Mouse (Mus musculus) right cerebral cortex, postnatal 14 days (tissue): ENCODE data around the gene Speer4f2.
"Not testable (repeated sequence)": the region's sequence is repeated elsewhere in the genome, so short reads cannot be mapped to it uniquely, and the experiment has no call there.

Experiments
- DNase-seq: peaks from one replicate; pipeline ENCODE4 v3.0.0; 2022

Gene Speer4f2

GRCm38 (mm10) chr5:17372880-17373279, at the start of gene Speer4f2:
Gene Speer4f2, plus strand, starts transcription at chr5:17373180.
- not testable (repeated sequence) for DNase-seq

- DNase-seq: no peak
Measured at GRCm38 (mm10) chr5:17328946-17329566, 43.9 kb upstream of the Speer4f2 start.

GRCm38 (mm10) chr5:17334836-17335235, 38.1 kb upstream of the Speer4f2 start:
- no peak for DNase-seq

GRCm38 (mm10) chr5:17345741-17346140, 27.2 kb upstream of the Speer4f2 start:
- peak; percentile 6 for DNase-seq

- DNase-seq: no peak
Measured at GRCm38 (mm10) chr5:17359394-17359999, 13.5 kb upstream of the Speer4f2 start.

- no peak for DNase-seq
Measured at GRCm38 (mm10) chr5:17389926-17390325, 16.9 kb downstream of the Speer4f2 start.

DNA sequence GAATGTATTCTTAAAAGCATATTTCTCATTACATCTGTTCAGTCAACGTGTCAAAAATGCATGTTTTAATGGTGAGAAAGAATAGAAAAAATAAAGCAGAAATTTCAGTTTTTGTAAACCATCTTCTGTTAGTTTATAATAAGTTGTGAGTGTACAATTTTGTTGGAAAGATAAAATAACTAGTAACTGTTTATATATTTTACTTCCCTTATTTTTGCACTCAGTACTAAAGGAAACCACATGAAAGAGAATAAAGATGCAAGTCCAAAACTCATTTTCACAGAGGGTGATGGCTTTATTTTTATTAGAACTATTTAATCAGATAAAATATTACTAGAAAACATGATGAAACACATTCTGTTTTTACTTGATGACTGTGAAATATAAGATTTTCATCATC, 18.2 kb downstream of the Speer4f2 start:
- DNase-seq: no peak

DNA sequence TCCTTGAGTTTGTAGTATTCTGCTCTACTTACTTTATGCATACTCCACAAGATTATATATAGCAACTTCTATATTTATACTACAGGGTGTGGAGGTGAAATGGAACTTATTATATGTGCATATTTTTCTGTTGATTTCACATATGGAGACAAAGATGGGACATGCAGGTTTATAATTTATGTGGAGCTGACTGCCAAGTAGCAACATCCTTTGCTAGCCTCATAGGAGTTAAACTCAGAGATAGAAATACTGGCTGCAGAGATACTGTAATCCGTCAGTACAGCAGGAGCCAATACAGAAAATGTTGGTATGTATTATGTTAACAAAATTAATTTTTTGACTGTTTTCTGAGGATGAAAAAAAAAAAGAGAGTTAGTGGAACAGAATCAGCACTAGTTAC, 27.6 kb downstream of the Speer4f2 start:
- no peak for DNase-seq

DNA sequence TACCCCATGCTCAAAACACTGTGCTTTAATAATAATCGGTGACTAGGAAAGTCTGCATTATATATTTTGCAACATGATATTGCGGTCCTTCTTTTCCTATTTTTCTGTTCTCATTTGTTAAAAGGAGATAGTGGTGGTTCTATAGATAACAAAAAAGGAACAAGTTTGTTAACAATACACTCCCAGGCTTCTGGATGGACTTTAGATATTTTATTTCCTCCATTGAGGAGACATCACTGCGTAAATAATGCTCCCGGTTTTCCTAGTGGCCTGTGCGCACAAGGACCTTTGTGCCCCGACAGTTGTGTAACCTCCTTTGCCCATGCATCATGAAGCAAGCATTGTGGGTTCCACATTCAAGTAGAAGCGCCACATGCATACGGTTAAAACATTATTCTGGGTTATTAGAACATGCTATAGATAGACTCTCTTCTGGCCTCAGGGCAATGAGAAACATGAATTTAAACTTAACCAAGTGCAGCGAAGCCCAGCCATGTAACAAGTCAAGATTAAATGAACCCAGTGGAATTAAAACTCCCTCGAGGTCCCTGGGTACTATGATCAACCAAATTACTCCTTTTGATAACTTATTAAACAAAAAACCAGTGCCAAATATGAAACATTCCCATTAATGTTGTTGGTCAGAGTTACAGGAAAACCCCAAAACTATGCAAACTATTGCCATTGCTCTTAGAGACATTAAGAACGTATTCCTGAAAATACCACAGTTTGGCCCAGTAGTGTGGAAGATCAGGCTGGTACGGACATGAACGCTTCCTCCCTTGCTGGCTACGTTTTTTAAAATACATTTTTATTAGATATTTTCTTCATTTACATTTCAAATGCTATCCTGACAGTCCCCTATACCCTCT, 28.5 kb downstream of the Speer4f2 start:
- no peak for DNase-seq

DNA sequence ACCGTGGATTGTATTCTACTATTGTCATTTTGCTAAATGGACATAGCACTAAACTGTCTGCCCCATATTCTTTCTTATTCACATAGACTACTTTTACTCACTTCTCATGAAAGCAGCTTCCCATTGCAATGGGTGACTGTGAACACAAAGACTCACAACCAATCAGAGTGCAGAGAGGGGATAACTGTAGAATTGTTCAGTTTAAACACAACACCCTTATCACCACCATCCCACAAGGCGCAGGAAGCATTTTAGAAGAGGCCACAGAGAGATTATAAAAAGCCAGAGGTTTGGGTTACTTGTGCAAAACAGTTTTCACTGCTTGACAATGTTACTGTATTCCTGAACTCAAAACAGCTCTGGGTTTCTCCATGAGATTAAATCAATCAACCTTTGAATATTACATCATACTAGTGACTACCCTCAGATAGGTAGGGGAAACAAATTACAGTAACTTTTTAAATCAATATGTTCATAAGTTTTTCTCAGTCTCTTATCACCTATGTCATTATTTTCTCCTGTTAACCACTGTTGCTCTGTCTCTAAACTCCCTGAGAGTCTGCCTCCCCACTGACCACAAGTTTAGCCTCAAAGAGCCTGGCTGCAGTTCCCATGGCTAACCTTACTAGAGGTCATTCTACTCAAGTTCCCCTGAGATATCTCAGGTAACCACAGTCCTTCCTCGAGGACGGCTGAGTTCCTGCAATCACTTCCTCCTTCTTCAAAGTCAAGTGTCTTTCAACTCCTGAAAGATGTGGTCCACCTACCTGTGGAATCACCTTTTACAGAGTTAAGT, 29.5 kb downstream of the Speer4f2 start:
- no peak for DNase-seq

- no peak for DNase-seq
Measured at GRCm38 (mm10) chr5:17403584-17403983, 30.6 kb downstream of the Speer4f2 start.

DNA sequence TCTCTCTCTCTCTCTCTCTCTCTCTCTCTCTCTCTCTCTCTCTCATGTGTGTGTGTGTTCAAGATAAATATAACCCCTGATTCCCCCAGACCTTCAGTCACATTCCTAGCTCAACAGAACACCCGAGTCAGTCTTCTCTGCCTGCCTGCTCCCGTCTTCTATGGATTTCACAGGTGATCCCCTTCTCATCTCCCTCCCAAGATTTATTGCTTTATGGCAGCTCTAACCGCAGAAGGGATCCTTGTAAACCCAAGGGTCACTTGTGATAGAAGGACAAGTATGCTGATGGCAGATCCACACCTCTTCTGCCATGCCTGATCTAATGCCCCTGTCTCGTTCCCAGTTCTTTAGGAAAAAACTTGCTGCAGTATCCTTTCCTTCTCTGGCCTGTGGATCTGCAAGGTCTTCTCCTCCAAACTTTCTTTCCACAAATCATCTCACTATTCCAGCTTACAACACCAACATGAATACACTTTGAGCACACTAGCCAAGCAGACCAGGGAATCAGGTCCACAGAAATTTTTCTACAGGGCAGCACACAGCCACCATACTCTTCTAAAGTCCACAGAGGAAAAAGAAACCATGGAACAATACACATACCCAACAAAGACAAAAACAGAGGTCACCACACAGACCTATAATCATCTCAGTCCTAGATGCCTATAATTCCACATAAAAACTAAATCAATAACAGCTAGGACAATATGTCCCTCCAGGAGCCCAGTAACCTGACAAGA, 36.1 kb downstream of the Speer4f2 start:
- DNase-seq: no peak

DNA sequence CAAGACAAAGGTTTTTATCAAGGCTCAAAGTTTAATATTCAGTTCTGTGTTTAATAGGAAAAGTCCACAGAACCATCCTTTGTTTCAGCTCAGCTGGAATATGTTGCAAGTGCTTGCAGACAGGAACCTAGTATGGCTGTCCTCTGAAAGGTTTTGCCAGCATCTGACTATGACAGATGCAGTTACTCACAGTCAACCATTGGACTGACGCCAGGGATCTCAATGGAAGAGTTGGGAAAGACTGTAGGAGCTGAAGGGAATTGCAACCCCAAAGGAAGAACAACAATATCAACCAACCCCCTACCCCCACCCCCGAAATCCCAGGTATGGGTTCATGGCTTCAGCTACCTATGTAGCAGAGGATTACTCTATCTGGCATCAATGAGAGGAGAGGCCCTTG, 44.2 kb downstream of the Speer4f2 start:
- no peak for DNase-seq

GRCm38 (mm10) chr5:17419215-17419820, 46.3 kb downstream of the Speer4f2 start:
- no peak for DNase-seq

DNA sequence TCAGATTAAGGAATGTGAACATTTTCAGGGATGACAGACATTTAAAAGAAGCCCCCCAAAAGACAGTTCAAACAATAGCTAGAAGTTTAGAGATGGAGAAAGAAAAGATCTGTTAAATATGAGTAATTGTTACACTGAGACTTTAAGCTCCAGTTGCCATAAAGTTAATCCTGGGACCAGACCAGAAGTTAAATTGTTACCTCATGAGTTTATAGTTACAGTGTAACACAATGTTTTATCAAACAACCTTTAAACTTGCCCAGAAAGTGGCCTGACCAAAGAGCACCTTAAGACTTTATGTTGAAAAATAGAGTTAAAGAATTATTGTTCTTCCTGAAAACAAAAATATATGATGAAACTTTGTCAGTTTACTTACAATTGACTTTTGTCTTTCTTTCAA, 46.9 kb downstream of the Speer4f2 start:
- no peak for DNase-seq

- no peak for DNase-seq
Measured at GRCm38 (mm10) chr5:17422225-17422624, 49.2 kb downstream of the Speer4f2 start.

DNA sequence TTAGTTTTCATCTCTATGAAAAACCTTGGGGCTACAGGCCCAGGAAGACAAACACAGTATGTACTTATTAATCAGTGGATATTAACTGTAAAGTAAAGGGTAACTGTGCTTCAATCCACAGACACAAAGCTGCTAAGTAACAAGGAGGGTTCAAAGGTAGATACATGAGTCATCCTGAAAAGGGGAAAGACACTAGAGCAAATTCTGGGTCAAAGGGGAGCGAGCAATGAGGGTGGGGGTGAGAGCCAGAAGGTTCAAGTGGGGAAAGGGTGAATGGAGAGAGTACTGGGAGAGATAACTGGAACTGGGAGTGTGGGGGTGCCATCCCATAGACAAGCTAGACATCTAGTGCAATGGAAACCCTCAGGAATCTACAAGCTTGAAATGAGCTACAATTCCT, 54.0 kb downstream of the Speer4f2 start:
- DNase-seq: no peak
